Mouse (Mus musculus): ENCODE data around the gene Unc13b. TPM values are rescaled to one million over a fixed set of nuclear protein-coding genes. Genes with fewer than 3 reads are reported as not detected.

The Unc13b gene
- polyA plus RNA-seq, 1 experiment, result 2.7 TPM

DNA sequence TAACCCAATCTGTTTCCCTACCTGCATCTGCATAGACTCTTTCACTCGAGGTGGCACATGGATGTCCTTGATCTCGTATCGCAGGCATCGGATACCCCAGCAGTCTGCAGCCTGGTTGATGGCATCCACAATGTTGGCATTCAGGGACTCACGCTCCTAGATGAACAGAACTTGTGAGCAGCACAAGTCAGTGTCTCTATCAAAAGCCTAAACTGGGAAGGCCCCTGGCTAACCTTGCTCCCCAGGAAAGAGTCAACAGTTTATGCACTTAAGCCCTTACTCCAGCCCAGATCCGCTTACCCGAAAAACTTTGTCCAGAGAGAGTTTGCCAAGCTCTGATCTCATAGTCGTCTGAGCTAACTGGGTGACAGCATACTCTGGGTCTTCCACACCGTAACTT is 29.0 kb upstream of the Unc13b start:
- Histone ChIP-seq H3K27ac (ENCODE audit: control insufficient read depth, insufficient read depth, low read length) (no peak overlapping the region), H3K4me3 (ENCODE audit: control insufficient read depth, insufficient read depth, low read length) (no peak overlapping the region)
- TF ChIP-seq POLR2A (IDR thresholded peaks at IDR 0.05; ENCODE audit: control insufficient read depth, extremely low read depth, insufficient read depth, low read length, poor library complexity) (no peak), CTCF (IDR thresholded peaks at IDR 0.05; ENCODE audit: borderline replicate concordance, control insufficient read depth, extremely low read depth, insufficient read depth, low read length, poor library complexity) (no peak)

DNA sequence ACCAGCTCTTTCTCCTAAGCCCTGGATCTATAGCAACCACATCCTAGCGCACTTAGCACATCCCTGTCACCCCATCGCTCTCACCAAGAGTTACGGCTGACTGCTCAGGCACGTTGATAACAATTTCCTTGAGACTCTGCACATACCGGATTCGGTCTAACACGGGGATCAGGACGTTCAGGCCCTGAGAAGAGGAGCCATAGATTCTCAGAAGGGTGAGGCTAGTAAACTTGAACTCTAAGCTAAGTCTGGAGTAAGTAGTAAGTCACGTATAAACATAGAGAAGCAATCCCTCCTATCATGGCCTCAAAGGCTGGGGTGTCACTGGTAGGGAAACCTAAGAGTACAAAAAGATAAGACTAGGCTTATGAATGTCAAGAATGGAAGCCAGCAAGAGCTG is 28.4 kb upstream of the Unc13b start:
- DNase-seq, result no peak
- H3K4me3 ChIP-seq (ENCODE audit: control insufficient read depth, insufficient read depth, low read length), result peak overlapping the region; percentile 69; the same call in 1 of the 2 replicates

More for the DNA sequence above, 29.0 kb upstream of the Unc13b start:
- H3K36me3 ChIP-seq (ENCODE audit: control insufficient read depth, insufficient read depth, low read length), result no peaks in the 10 kb centered on the region
- no peaks in the 10 kb centered on the region for H3K27me3 ChIP-seq (ENCODE audit: control insufficient read depth, insufficient read depth, low read length)
- WGBS, result 94% methylated on average over 9 of the region's 9 CpGs
- no peak for DNase-seq
- H3K4me1 ChIP-seq (replicated peaks; ENCODE audit: control insufficient read depth, insufficient read depth, low read length), result peaks cover 13% of the 10 kb centered on the region

DNA sequence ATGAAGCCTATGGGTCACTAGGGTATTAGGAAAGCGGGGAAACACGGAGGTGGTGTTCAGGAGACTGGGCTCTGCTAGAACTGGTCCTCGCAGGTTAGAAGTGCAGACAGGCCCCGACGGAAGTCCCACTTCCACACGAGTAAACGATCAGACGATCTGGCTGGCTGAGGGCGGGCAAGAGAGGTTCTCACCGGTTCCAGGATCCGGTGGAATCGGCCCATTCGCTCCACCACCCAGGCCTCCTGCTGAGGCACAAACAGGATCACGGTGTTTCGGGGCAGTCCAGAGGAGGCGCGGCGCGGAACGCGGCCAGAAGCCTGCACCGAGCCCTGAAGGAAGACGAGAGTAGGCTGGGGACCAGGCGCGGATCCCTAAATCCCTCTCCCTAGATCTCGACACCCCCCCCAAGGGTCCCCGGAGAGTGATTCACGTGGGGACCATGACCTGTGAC is 27.9 kb upstream of the Unc13b start:
- TF ChIP-seq POLR2A (IDR thresholded peaks at IDR 0.05; ENCODE audit: control insufficient read depth, extremely low read depth, insufficient read depth, low read length, poor library complexity) (no peak), CTCF (IDR thresholded peaks at IDR 0.05; ENCODE audit: borderline replicate concordance, control insufficient read depth, extremely low read depth, insufficient read depth, low read length, poor library complexity) (no peak)

More for the DNA sequence above, 28.4 kb upstream of the Unc13b start:
- Histone ChIP-seq H3K4me1 (replicated peaks; ENCODE audit: control insufficient read depth, insufficient read depth, low read length) (peaks cover 9% of the 10 kb centered on the region), H3K27ac (ENCODE audit: control insufficient read depth, insufficient read depth, low read length) (no peak overlapping the region; the same call in 1 of the 2 replicates), H3K27me3 (ENCODE audit: control insufficient read depth, insufficient read depth, low read length) (no peaks in the 10 kb centered on the region), H3K36me3 (ENCODE audit: control insufficient read depth, insufficient read depth, low read length) (no peaks in the 10 kb centered on the region)
- 85% methylated on average over 9 of the region's 9 CpGs for WGBS
- TF ChIP-seq CTCF (IDR thresholded peaks at IDR 0.05; ENCODE audit: borderline replicate concordance, control insufficient read depth, extremely low read depth, insufficient read depth, low read length, poor library complexity) (no peak), POLR2A (IDR thresholded peaks at IDR 0.05; ENCODE audit: control insufficient read depth, extremely low read depth, insufficient read depth, low read length, poor library complexity) (no peak)

DNA sequence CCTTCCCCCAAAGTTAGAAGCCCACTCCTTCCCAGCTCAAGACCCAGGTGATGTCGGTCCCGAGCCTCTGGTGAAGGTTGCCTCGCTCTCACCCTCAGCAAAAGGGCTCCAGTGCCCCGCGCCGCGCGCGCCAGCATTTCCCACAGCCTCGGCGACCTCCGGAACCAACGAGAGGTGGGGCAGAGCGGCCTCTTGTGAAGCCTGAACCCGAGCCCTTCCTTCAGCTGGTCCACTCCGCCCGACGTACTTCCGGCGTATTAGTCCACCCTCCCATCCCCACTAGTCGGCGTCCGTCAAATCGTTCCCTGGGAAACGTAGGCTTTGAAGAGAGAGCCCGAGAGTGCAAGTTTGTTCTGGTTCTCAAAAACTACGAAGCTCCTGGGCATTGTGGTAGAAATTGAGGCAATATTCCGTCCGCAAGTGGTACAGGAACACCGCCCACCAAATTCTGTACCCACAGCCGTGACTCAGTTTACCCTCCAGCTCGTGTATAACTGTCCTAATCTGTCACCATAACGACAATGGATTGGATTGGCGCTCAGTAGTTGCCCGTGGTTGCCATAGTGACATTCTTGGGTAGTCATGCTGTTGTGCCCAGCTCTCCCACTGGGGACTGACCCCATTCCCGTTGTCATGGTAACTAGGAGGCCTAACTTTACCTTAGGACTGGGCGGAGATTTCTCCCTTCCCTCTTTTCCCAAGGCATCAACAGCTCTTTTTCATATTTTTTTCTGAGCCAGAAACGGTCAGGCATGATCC is 27.3 kb upstream of the Unc13b start, which contains the start of gene Stoml2:
Stoml2 (minus strand) TSS at position 474 of the 759 bp plus-strand sequence.
- peak within 1 kb of the TSS; percentile 69 for H3K4me3 ChIP-seq (ENCODE audit: control insufficient read depth, insufficient read depth, low read length)
- peak within 1 kb of the TSS; percentile 62; the same call in 1 of the 2 replicates for H3K27ac ChIP-seq (ENCODE audit: control insufficient read depth, insufficient read depth, low read length)
- WGBS, result 3% methylated on average over 38 of the region's 38 CpGs
- peak; percentile 94 for DNase-seq
- no peaks in the 10 kb centered on the region for H3K36me3 ChIP-seq (ENCODE audit: control insufficient read depth, insufficient read depth, low read length)
- H3K27me3 ChIP-seq (ENCODE audit: control insufficient read depth, insufficient read depth, low read length), result no peaks in the 10 kb centered on the region
- peak; percentile 40; the same call in 1 of the 2 replicates for TF ChIP-seq CTCF (IDR thresholded peaks at IDR 0.05; ENCODE audit: borderline replicate concordance, control insufficient read depth, extremely low read depth, insufficient read depth, low read length, poor library complexity)
- TF ChIP-seq POLR2A (IDR thresholded peaks at IDR 0.05; ENCODE audit: control insufficient read depth, extremely low read depth, insufficient read depth, low read length, poor library complexity), result peak; percentile 71
- peaks cover 9% of the 10 kb centered on the region for H3K4me1 ChIP-seq (replicated peaks; ENCODE audit: control insufficient read depth, insufficient read depth, low read length)

More for the DNA sequence above, 27.9 kb upstream of the Unc13b start:
- Histone ChIP-seq H3K27ac (ENCODE audit: control insufficient read depth, insufficient read depth, low read length) (peak overlapping the region; percentile 62; the same call in 1 of the 2 replicates), H3K4me3 (ENCODE audit: control insufficient read depth, insufficient read depth, low read length) (peak overlapping the region; percentile 69), H3K36me3 (ENCODE audit: control insufficient read depth, insufficient read depth, low read length) (no peaks in the 10 kb centered on the region), H3K4me1 (replicated peaks; ENCODE audit: control insufficient read depth, insufficient read depth, low read length) (peaks cover 9% of the 10 kb centered on the region), H3K27me3 (ENCODE audit: control insufficient read depth, insufficient read depth, low read length) (no peaks in the 10 kb centered on the region)
- WGBS, result 3% methylated on average over 28 of the region's 28 CpGs
- DNase-seq, result no peak

DNA sequence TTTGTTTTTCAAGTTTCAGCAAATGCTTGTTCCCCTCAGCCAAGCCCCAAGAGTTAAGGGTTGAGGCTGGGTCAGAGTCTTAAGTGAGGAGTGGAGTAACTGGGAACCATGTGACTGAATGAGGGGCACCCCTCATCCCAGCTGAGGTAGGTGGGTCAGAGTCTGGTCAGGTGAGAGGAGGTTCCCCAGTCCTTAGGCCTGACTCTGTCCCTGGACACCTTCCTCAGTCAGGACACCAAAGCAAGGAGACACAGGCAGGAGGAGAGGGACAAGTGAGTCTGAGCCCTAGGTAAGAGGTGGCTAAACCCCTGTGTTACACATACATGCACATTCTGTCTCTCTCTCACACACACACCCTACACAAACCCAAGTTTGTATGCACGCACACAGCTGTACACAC is 26.3 kb upstream of the Unc13b start:
- Histone ChIP-seq H3K36me3 (ENCODE audit: control insufficient read depth, insufficient read depth, low read length) (no peaks in the 10 kb centered on the region), H3K4me1 (replicated peaks; ENCODE audit: control insufficient read depth, insufficient read depth, low read length) (peaks cover 9% of the 10 kb centered on the region), H3K4me3 (ENCODE audit: control insufficient read depth, insufficient read depth, low read length) (no peak overlapping the region), H3K27me3 (ENCODE audit: control insufficient read depth, insufficient read depth, low read length) (no peaks in the 10 kb centered on the region), H3K27ac (ENCODE audit: control insufficient read depth, insufficient read depth, low read length) (no peak overlapping the region)
- no peak for DNase-seq
- WGBS, result 100% methylated on average over 1 of the region's 1 CpGs
- TF ChIP-seq CTCF (IDR thresholded peaks at IDR 0.05; ENCODE audit: borderline replicate concordance, control insufficient read depth, extremely low read depth, insufficient read depth, low read length, poor library complexity), result no peak
- TF ChIP-seq POLR2A (IDR thresholded peaks at IDR 0.05; ENCODE audit: control insufficient read depth, extremely low read depth, insufficient read depth, low read length, poor library complexity), result no peak

DNA sequence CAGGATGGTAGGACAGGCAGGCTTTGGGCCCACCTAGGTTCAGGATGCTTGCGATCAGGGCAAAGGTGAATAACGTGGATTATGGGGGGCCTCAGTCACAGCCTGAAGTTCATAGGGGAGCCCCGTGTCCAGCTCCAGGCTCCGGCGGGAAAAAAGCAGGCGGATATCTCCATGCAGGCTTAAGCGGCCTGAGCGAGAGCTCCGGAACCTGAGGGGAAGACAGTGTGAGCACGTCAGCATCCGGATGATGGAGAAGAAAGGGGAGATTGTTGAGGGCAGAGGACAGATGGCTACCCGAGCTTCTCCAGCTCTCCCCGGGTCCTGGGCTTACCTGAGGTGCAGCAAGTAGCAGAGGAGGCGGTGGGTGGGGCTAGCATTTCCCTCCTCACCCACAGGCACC is 25.3 kb upstream of the Unc13b start:
- no peak for DNase-seq
- no peaks in the 10 kb centered on the region for H3K36me3 ChIP-seq (ENCODE audit: control insufficient read depth, insufficient read depth, low read length)
- WGBS, result 98% methylated on average over 14 of the region's 14 CpGs
- no peak overlapping the region for H3K4me3 ChIP-seq (ENCODE audit: control insufficient read depth, insufficient read depth, low read length)
- no peaks in the 10 kb centered on the region for H3K27me3 ChIP-seq (ENCODE audit: control insufficient read depth, insufficient read depth, low read length)
- H3K27ac ChIP-seq (ENCODE audit: control insufficient read depth, insufficient read depth, low read length), result no peak overlapping the region
- H3K4me1 ChIP-seq (replicated peaks; ENCODE audit: control insufficient read depth, insufficient read depth, low read length), result peaks cover 9% of the 10 kb centered on the region
- TF ChIP-seq CTCF (IDR thresholded peaks at IDR 0.05; ENCODE audit: borderline replicate concordance, control insufficient read depth, extremely low read depth, insufficient read depth, low read length, poor library complexity) (no peak), POLR2A (IDR thresholded peaks at IDR 0.05; ENCODE audit: control insufficient read depth, extremely low read depth, insufficient read depth, low read length, poor library complexity) (no peak)
